Mouse (Mus musculus) forebrain, embryonic 10.5 days (tissue): Measurements from ENCODE around the gene Dusp22. TPM values are rescaled to one million over a fixed set of nuclear protein-coding genes. Genes with fewer than 3 reads are reported as not detected.

ENCODE experiments used
- DNase-seq: peaks from one replicate; pipeline ENCODE4 v3.0.0-alpha.2; 2017; ENCODE audit warnings: low spot score; ENCODE audit errors: extremely low spot score
- H3K27ac ChIP-seq: fragments of 300-500 bp; sonication (generic); 2 replicates; pipeline ENCODE4 v1.5.1; 2016; ENCODE audit warnings: mild to moderate bottlenecking
- H3K27me3 ChIP-seq: fragments of 300-500 bp; sonication (generic); 2 replicates; pipeline ENCODE4 v1.6.1; 2016; ENCODE audit warnings: mild to moderate bottlenecking; ENCODE audit not compliant: poor library complexity, severe bottlenecking
- H3K36me3 ChIP-seq: fragments of 300-500 bp; sonication (generic); replicated peaks from 2 replicates; pipeline ENCODE4 v1.6.1; 2016; ENCODE audit warnings: mild to moderate bottlenecking, moderate library complexity
- H3K4me1 ChIP-seq: fragments of 300-500 bp; sonication (generic); 2 replicates; pipeline ENCODE4 v1.6.1; 2016
- H3K4me3 ChIP-seq: fragments of 300-500 bp; sonication (generic); 2 replicates; pipeline ENCODE4 v1.5.1; 2016; ENCODE audit warnings: mild to moderate bottlenecking, moderate library complexity
- H3K9me3 ChIP-seq: fragments of 300-500 bp; sonication (generic); 2 replicates; pipeline ENCODE4 v1.6.1; 2016; ENCODE audit warnings: mild to moderate bottlenecking, moderate library complexity
- WGBS: fragments of 180-500 bp; shearing (Covaris S2); methylation state at CpG from one replicate; pipeline ENCODE4 v1.1.7; 2016; 5-methylcytosine and 5-hydroxymethylcytosine counted together
- polyA plus RNA-seq: library from polyadenylated mRNA; unstranded; fragments of >200 nt; fragmentation: Nextera tagmentation; extraction: Ambion mirVana; gene quantifications from 2 replicates; pipeline ENCODE4 v1.2.1, GENCODE M21; 2016

Gene Dusp22
- polyA plus RNA-seq, 1 experiment from 2014 or later = 16.9 TPM

DNA sequence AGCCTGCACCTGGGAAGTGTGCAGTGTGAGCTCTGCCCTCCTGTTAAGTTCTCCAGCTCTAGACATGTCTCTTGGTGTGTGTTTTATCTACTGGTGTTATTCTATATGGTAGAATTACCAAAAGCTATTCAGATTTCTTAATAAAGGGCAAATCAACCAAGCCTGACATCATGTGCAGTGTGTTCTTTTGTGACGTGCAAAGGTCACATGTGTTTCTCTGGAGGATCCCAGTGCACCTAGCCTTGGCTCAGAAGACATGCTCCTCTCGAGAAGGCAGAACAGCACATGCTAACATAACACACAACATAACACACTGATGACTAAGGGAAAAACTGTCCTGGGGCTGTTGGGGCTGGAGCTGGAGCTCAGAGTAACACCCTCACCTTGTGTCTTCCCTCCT is 51.3 kb downstream of the Dusp22 start:
- Histone ChIP-seq H3K27ac (no peak overlapping the region), H3K27me3 (no peaks in the 10 kb centered on the region), H3K4me1 (no peaks in the 10 kb centered on the region), H3K36me3 (no peaks in the 10 kb centered on the region; the same call in 1 of the 2 replicates), H3K4me3 (no peak overlapping the region), H3K9me3 (no peaks in the 10 kb centered on the region)
- 80% methylated on average over 2 of the region's 2 CpGs for WGBS
- DNase-seq = no peak

DNA sequence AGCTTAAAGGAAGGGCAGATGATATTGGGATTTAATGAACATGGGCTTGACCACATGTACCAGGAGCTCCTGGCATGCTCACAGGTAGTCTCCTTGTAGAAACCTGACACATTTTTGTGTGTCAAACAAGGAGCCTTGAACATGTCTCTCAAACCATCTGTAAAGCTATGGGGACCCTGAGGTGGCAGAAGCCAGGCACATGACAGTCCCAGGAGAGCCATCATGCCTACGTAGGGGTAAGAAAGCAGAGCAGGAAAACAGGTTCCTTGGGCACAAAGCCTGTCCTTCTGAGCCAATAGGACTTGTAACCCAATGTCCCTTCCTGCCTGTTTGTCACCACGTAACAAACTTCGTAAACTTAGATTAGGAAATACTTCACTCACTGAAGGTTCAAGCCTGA is 51.9 kb downstream of the Dusp22 start:
- Histone ChIP-seq H3K4me1 (no peaks in the 10 kb centered on the region), H3K9me3 (no peaks in the 10 kb centered on the region), H3K27me3 (no peaks in the 10 kb centered on the region), H3K4me3 (no peak overlapping the region), H3K36me3 (no peaks in the 10 kb centered on the region; the same call in 1 of the 2 replicates), H3K27ac (no peak overlapping the region)
- WGBS = 89% methylated on average over 3 of the region's 3 CpGs
- no peak for DNase-seq

DNA sequence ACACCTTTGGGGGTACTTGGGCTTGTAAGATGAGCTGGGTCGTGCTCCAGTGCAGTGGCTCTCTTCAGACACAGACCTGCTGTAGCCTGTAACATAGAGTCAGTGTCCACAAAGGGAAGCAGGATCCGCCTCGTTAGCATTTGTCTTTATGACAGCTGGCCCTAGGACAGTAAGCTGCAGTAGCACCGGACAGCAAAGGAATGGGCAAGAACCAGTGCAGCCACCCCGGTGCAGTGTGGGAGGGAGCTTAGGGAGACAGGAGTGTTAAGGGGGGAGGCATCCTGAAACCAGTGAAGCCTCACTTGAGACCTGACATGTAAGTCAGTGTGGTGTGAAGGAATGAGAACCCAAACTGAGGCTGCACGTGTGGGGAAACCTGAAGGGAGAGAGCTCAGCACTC is 52.5 kb downstream of the Dusp22 start:
- no peaks in the 10 kb centered on the region; the same call in 1 of the 2 replicates for H3K36me3 ChIP-seq
- no peak overlapping the region for H3K4me3 ChIP-seq
- DNase-seq = no peak
- no peaks in the 10 kb centered on the region for H3K9me3 ChIP-seq
- 85% methylated on average over 6 of the region's 6 CpGs for WGBS
- H3K27me3 ChIP-seq = no peaks in the 10 kb centered on the region
- no peaks in the 10 kb centered on the region for H3K4me1 ChIP-seq
- no peak overlapping the region for H3K27ac ChIP-seq

- 96% methylated on average over 3 of the region's 3 CpGs for WGBS
- Histone ChIP-seq H3K4me3 (no peak overlapping the region), H3K27ac (no peak overlapping the region), H3K9me3 (no peaks in the 10 kb centered on the region), H3K27me3 (no peaks in the 10 kb centered on the region), H3K36me3 (no peaks in the 10 kb centered on the region; the same call in 1 of the 2 replicates), H3K4me1 (no peaks in the 10 kb centered on the region)
- DNase-seq = no peak
Measured at GRCm38 (mm10) chr13:30713621-30714020, 53.8 kb downstream of the Dusp22 start.

- no peaks in the 10 kb centered on the region for H3K27me3 ChIP-seq
- no peaks in the 10 kb centered on the region for H3K36me3 ChIP-seq
- no peak overlapping the region for H3K27ac ChIP-seq
- no peak overlapping the region for H3K4me3 ChIP-seq
- H3K9me3 ChIP-seq = no peaks in the 10 kb centered on the region
- no peak for DNase-seq
- 0 out of 2 replicates have a peak, but pooled peaks cover 4% of the 10 kb centered on the region for H3K4me1 ChIP-seq
- WGBS = 93% methylated on average over 6 of the region's 6 CpGs
Measured at GRCm38 (mm10) chr13:30714552-30714951, 54.8 kb downstream of the Dusp22 start.

GRCm38 (mm10) chr13:30715060-30715459 is 55.3 kb downstream of the Dusp22 start:
- H3K4me3 ChIP-seq = no peak overlapping the region
- H3K27me3 ChIP-seq = no peaks in the 10 kb centered on the region
- H3K4me1 ChIP-seq = 0 out of 2 replicates have a peak, but pooled peaks cover 4% of the 10 kb centered on the region
- H3K27ac ChIP-seq = no peak overlapping the region
- no peaks in the 10 kb centered on the region for H3K9me3 ChIP-seq
- no peaks in the 10 kb centered on the region for H3K36me3 ChIP-seq
- DNase-seq = no peak
- 94% methylated on average over 7 of the region's 7 CpGs for WGBS

DNA sequence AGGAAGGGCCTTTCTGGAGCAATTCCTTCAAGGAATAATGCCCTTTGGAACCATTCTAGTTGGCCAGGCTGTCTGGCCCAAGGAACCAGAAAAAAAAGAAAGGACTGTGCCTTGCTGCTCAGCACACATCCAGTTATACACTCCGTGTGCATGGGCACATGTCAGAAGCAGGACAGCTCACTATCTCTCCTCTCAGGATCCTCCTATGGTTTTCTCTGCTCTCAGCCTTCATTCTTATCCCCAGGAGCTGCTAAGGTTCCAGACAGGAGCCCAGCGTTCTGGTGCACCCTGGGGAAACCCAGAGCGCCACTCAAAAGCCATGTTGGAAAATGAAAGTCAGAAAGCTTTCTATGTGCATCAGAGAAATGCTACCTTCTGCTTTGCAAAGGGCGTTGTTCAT is 55.8 kb downstream of the Dusp22 start:
- no peaks in the 10 kb centered on the region for H3K36me3 ChIP-seq
- H3K27me3 ChIP-seq = no peaks in the 10 kb centered on the region
- WGBS = 79% methylated on average over 4 of the region's 4 CpGs
- H3K4me3 ChIP-seq = no peak overlapping the region
- H3K9me3 ChIP-seq = no peaks in the 10 kb centered on the region
- no peak overlapping the region for H3K27ac ChIP-seq
- no peak for DNase-seq
- H3K4me1 ChIP-seq = 0 out of 2 replicates have a peak, but pooled peaks cover 4% of the 10 kb centered on the region

DNA sequence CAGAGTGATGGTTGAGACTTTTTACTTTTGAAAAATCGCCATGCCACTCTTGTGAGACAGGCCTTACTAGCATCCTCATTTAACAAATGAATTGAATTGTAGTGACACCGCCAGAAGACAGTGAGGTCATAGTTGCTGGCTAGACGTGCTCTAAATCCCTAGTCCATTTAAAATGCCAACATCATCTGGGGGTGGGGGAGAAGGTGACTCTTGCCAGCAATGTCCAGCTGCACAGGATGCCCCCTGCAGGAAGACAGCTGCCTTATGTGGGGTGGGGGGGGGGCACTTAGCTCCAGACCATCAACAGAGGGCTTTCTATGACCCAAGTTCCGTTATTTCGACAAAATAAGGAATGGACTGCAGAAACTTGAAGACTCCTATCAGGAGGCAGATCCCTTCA is 56.8 kb downstream of the Dusp22 start:
- Histone ChIP-seq H3K4me3 (no peak overlapping the region), H3K27me3 (no peaks in the 10 kb centered on the region), H3K9me3 (no peaks in the 10 kb centered on the region), H3K36me3 (no peaks in the 10 kb centered on the region), H3K27ac (no peak overlapping the region), H3K4me1 (peaks cover 5% of the 10 kb centered on the region; the same call in 1 of the 2 replicates)
- no peak for DNase-seq
- 78% methylated on average over 5 of the region's 5 CpGs for WGBS

DNA sequence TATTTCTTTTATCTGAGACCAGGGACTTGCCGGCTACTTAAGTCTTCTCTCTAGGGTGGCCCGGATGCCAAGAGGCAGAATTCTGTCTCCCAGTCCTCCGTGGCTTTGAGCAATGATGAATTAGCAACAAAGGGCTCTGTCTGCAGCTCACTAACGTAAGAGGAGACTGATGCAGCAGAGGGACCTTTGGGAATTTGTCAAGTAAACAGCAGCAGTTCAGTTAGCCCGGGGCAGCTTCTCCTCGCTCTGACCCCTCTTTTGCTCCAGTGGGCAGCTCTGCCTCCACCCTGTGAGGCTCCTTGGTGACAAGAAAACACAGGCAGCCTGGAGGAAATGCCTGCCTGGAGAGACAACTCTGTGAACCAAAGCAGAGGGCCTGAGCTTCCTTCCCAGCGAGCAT is 62.8 kb downstream of the Dusp22 start:
- Histone ChIP-seq H3K36me3 (no peaks in the 10 kb centered on the region), H3K4me3 (no peak overlapping the region), H3K27me3 (no peaks in the 10 kb centered on the region), H3K27ac (peak overlapping the region; percentile 67), H3K9me3 (no peaks in the 10 kb centered on the region), H3K4me1 (peaks cover 36% of the 10 kb centered on the region)
- 14% methylated on average over 7 of the region's 7 CpGs for WGBS
- DNase-seq = peak; percentile 25

DNA sequence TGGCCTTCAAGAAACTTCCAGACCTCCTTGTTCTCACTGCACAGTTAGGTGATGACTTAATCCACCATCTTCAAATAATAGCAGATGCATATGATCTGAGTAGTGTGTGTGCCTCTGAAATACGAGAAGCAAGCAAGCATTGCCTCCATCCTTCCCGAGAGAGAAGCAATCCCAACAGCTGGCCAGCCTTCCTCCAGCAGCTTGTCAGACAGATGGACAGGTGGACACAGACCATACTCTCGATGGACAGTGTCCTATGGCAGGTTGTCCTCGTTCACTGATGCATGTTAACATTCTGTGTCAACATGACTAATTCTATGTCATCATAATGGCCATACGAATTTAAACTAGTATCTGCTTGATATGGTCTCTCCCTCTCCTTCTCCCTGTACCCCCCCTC is 63.5 kb downstream of the Dusp22 start:
- 66% methylated on average over 5 of the region's 5 CpGs for WGBS
- H3K4me3 ChIP-seq = no peak overlapping the region
- no peaks in the 10 kb centered on the region for H3K36me3 ChIP-seq
- no peak overlapping the region for H3K27ac ChIP-seq
- no peaks in the 10 kb centered on the region for H3K27me3 ChIP-seq
- no peaks in the 10 kb centered on the region for H3K9me3 ChIP-seq
- H3K4me1 ChIP-seq = peaks cover 36% of the 10 kb centered on the region
- DNase-seq = no peak

- WGBS = 64% methylated on average over 8 of the region's 8 CpGs
- DNase-seq = no peak
- Histone ChIP-seq H3K27ac (no peak overlapping the region), H3K9me3 (no peaks in the 10 kb centered on the region), H3K27me3 (no peaks in the 10 kb centered on the region), H3K4me1 (peaks cover 36% of the 10 kb centered on the region), H3K4me3 (no peak overlapping the region), H3K36me3 (no peaks in the 10 kb centered on the region)
Measured at GRCm38 (mm10) chr13:30723858-30724257, 64.1 kb downstream of the Dusp22 start.

DNA sequence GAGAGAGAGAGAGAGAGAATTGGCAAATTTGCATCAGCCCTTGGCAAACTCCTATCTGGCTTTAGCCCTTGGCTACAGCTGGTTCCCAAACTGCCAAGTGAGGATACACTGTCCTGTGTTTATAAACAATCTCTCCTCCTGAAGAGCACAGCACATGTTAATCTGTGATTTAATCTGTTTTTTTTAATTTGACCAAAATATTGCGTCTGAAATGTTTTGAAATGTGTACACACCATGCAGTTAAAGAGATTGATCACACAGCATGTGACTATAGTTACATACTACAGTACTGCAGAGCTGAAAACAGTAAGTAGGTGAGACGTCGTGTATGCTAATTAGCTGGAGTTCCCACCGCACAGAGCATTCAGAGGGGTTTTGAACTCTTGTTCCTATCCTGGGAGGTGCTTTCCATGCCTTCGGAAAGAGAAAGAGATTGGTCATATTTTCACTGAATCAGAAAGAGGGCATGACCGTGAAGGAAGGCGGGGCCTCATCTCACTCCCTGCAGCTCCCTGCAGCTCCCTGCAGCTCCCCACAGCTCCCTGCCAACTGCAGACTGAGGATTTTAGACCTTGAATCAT is 65.0 kb downstream of the Dusp22 start:
- no peaks in the 10 kb centered on the region for H3K27me3 ChIP-seq
- no peak overlapping the region for H3K27ac ChIP-seq
- peaks cover 33% of the 10 kb centered on the region for H3K4me1 ChIP-seq
- no peaks in the 10 kb centered on the region for H3K36me3 ChIP-seq
- no peak overlapping the region for H3K4me3 ChIP-seq
- DNase-seq = no peak
- WGBS = 42% methylated on average over 7 of the region's 7 CpGs
- H3K9me3 ChIP-seq = no peaks in the 10 kb centered on the region

- Histone ChIP-seq H3K36me3 (no peaks in the 10 kb centered on the region), H3K9me3 (no peaks in the 10 kb centered on the region), H3K27ac (no peak overlapping the region), H3K27me3 (no peaks in the 10 kb centered on the region), H3K4me1 (peaks cover 29% of the 10 kb centered on the region), H3K4me3 (no peak overlapping the region)
- 86% methylated on average over 4 of the region's 4 CpGs for WGBS
- no peak for DNase-seq
Measured at GRCm38 (mm10) chr13:30726879-30727278, 67.1 kb downstream of the Dusp22 start.

DNA sequence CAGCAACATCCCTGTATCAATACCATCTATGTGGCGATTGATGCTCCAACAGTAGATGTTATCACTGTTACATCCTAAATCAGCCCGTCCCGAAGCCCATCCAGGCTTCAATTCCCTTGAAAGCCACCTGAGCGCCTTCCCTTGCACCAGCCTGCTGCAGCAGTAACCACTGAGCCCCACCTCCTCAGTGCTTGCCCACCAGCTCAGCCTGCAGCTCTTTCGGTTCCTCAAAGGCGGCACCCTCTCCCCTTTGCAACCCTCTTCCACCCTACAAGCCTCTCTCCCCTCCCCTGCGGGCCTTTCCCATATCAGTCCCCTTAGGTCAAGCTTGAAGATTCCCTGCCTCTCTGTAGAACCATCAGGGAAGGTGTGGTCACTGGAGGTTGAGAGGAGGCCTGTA is 68.4 kb downstream of the Dusp22 start:
- Histone ChIP-seq H3K36me3 (no peaks in the 10 kb centered on the region), H3K4me3 (no peak overlapping the region), H3K27ac (no peak overlapping the region), H3K9me3 (no peaks in the 10 kb centered on the region), H3K4me1 (peaks cover 18% of the 10 kb centered on the region), H3K27me3 (no peaks in the 10 kb centered on the region)
- DNase-seq = no peak
- 91% methylated on average over 7 of the region's 7 CpGs for WGBS
